Mouse (Mus musculus) midbrain, embryonic 13.5 days (tissue): ENCODE measurements around the gene Slfnl1. TPM values are rescaled to one million over a fixed set of nuclear protein-coding genes. Genes with fewer than 3 reads are reported as not detected.

Experiments
- ATAC-seq: fragments of 200-750 bp; cut with Nextera tagmentation; 2 replicates; pipeline ENCODE4 v1.8.0; 2017; ENCODE audit warnings: mild to moderate bottlenecking, moderate TSS enrichment, moderate library complexity
- H3K27ac ChIP-seq: fragments of 300-500 bp; sonication (generic); 2 replicates; pipeline ENCODE4 v1.5.1; 2015; ENCODE audit warnings: inconsistent platforms, mild to moderate bottlenecking, moderate library complexity
- H3K27me3 ChIP-seq: fragments of 300-500 bp; sonication (generic); 2 replicates; pipeline ENCODE4 v1.6.1; 2015; ENCODE audit warnings: mild to moderate bottlenecking, inconsistent platforms
- H3K36me3 ChIP-seq: fragments of 300-500 bp; sonication (generic); 2 replicates; pipeline ENCODE4 v1.6.1; 2015; ENCODE audit warnings: mild to moderate bottlenecking, inconsistent platforms
- H3K4me1 ChIP-seq: fragments of 300-500 bp; sonication (generic); replicated peaks from 2 replicates; pipeline ENCODE4 v1.6.1; 2015; ENCODE audit warnings: inconsistent platforms
- H3K4me2 ChIP-seq: fragments of 300-500 bp; sonication (generic); replicated peaks from 2 replicates; pipeline ENCODE4 v1.6.1; 2015; ENCODE audit warnings: moderate library complexity, mild to moderate bottlenecking, inconsistent platforms
- H3K4me3 ChIP-seq: fragments of 300-500 bp; sonication (generic); replicated peaks from 2 replicates; pipeline ENCODE4 v1.5.1; 2015; ENCODE audit warnings: mild to moderate bottlenecking, inconsistent platforms
- H3K9ac ChIP-seq: fragments of 300-500 bp; sonication (generic); replicated peaks from 2 replicates; pipeline ENCODE4 v1.6.1; 2015; ENCODE audit warnings: mild to moderate bottlenecking, inconsistent platforms
- H3K9me3 ChIP-seq: fragments of 300-500 bp; sonication (generic); 2 replicates; pipeline ENCODE4 v1.6.1; 2016; ENCODE audit warnings: mild to moderate bottlenecking, inconsistent platforms
- WGBS: fragments of 180-500 bp; shearing (Covaris S2); methylation state at CpG from one replicate; pipeline ENCODE4 v1.1.7; 2015; 5-methylcytosine and 5-hydroxymethylcytosine counted together
- polyA plus RNA-seq: library from polyadenylated mRNA; unstranded; fragments of >200 nt; fragmentation: Nextera tagmentation; extraction: Ambion mirVana; gene quantifications from 2 replicates; pipeline ENCODE4 v1.2.1, GENCODE M21; 2015

The Slfnl1 gene
- polyA plus RNA-seq = not detected in 2 replicates

DNA sequence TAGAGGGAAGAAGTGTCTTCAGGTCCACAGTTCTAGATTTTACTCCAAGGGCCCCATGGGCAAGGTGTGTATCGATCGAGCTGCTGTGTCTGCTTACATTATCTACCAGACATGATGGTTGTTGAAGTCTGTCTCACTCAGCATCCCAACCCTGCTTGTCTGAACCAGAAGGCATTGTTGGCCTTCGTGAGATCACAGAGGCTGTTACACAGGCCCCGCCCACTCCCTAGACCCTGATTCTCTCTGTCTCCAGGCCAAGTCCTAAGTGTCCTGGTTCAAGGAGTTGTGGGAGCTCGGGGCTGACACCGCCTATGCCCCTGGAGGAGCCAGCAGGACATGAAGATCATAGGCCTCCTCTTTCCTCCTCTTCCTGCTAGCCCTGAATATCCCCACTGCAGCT is at the start of gene Slfnl1:
Slfnl1 (plus strand) TSS at position 246 of the 400 bp plus-strand sequence.
- Histone ChIP-seq H3K4me1 (no peaks in the 10 kb centered on the region), H3K9ac (no peak within 1 kb of the TSS), H3K4me2 (no peak within 1 kb of the TSS), H3K36me3 (peaks cover 71% of the 10 kb centered on the region), H3K27ac (no peak within 1 kb of the TSS), H3K4me3 (no peak within 1 kb of the TSS), H3K9me3 (no peaks in the 10 kb centered on the region), H3K27me3 (no peaks in the 10 kb centered on the region)
- WGBS = 89% methylated on average over 6 of the region's 6 CpGs
- no peak for ATAC-seq

DNA sequence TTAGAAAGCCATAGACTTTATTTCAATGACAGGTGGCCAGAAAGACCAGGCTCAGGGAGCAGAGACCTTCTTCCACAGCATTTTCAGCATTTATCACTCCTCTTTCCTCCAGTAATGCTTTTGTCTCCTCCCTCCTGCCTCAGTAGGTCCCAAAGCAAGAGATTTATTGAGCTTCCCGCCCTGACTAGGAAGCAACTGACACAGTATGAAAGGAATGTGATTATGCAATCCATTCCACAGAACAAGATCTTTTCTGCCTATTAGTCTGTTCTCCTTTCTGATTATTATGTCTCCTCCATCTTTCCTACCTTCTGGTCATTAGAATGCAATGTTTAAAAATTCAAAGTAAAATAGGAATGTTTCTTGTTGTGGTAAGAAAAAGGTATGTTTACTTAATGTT is 44.3 kb upstream of the Slfnl1 start:
- Histone ChIP-seq H3K27ac (no peak overlapping the region), H3K4me3 (no peak overlapping the region), H3K27me3 (no peaks in the 10 kb centered on the region), H3K36me3 (peaks cover 39% of the 10 kb centered on the region), H3K9ac (no peak overlapping the region), H3K4me1 (no peaks in the 10 kb centered on the region), H3K9me3 (no peaks in the 10 kb centered on the region), H3K4me2 (no peak overlapping the region)
- 64% methylated on average over 1 of the region's 1 CpGs for WGBS
- no peak for ATAC-seq

DNA sequence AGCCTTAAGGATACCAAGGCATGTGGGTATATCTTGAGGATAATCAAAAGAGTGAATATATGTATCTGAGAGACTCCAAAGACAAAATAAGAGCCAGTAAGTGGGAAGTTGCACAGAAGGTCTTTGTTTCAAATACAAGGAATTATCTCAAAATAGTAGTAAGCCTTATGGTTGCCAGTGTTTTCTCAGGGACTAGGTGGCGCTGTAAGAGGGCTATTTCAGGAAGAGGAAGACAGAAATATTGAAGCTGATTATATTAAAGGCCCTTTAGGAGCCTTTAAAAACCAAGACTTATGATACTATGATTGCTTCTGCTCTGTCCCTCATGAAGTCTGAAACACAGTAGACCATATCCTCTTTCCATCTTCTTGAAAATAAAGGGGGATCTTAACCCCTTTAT is 25.1 kb upstream of the Slfnl1 start:
- peaks cover 54% of the 10 kb centered on the region for H3K36me3 ChIP-seq
- H3K4me3 ChIP-seq = no peak overlapping the region
- WGBS = 87% methylated on average over 1 of the region's 1 CpGs
- H3K9ac ChIP-seq = no peak overlapping the region
- no peaks in the 10 kb centered on the region for H3K27me3 ChIP-seq
- no peak overlapping the region for H3K4me2 ChIP-seq
- ATAC-seq = no peak
- no peak overlapping the region for H3K27ac ChIP-seq
- no peaks in the 10 kb centered on the region for H3K4me1 ChIP-seq
- H3K9me3 ChIP-seq = 0 out of 2 replicates have a peak, but pooled peaks cover 3% of the 10 kb centered on the region

DNA sequence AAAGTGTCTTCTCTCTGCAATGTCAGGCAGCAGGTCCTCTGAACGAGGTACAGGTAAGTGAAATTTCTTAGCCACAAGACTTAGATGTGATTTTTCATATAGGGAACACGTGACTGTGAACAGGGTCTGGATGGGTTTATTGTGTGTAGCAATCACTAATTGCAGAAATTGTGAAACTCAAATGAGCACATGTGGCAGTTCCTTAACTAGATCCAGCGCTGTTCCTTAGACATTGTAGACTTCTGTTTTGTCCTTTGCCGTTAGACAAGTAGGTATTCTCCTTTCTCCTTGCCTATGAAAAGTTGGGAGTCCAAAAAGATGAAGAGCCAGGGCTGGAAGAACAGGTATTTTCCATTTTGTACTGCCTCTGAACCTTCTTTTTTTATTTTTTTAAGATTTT is 20.8 kb upstream of the Slfnl1 start:
- Histone ChIP-seq H3K27ac (no peak overlapping the region), H3K9ac (no peak overlapping the region), H3K27me3 (no peaks in the 10 kb centered on the region), H3K36me3 (peaks cover 58% of the 10 kb centered on the region), H3K4me3 (no peak overlapping the region), H3K9me3 (0 out of 2 replicates have a peak, but pooled peaks cover 3% of the 10 kb centered on the region), H3K4me2 (no peak overlapping the region), H3K4me1 (no peaks in the 10 kb centered on the region)
- no peak for ATAC-seq
- 97% methylated on average over 4 of the region's 4 CpGs for WGBS

DNA sequence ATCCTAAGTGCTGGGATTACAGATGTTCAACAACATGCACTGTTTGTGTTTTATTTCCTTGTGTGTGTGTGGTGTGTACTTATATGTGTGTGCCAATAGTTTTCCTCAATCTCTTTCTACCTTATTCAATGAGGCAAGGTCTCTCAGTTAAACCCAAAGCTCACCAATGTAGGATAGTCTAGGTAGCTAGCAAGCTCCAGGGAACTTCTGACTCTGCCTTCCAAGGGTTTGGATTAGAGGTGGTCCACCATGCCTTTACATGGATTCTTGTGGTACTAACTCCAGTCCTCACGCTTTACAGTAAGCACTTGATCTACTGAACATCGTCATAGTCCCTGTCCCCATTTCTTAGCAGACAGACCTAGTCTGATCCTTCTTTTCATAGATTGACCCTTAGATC is 17.7 kb upstream of the Slfnl1 start:
- no peak for ATAC-seq
- Histone ChIP-seq H3K36me3 (peaks cover 57% of the 10 kb centered on the region), H3K4me2 (no peak overlapping the region), H3K9me3 (0 out of 2 replicates have a peak, but pooled peaks cover 2% of the 10 kb centered on the region), H3K27me3 (no peaks in the 10 kb centered on the region), H3K27ac (no peak overlapping the region), H3K4me3 (no peak overlapping the region), H3K4me1 (no peaks in the 10 kb centered on the region), H3K9ac (no peak overlapping the region)
- WGBS = 92% methylated on average over 2 of the region's 2 CpGs

DNA sequence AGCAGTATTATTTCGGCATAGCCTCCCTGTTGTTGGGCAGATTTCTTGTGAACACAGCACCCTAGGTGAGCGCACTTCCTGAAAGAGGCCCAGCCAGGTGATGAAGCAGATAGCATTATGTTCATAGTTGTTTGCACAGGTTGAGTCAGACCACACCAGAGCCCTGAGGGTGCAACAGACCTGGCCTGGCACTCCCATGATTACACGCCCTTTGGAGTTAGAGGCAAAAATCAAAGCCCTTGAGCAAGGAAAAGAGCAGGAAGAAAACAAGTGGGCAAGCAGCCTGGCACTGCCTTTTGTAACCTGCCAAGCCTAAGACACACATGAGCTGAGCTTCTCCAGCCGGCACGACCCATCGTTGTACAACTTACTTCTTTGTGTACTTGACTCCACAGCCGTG is 15.5 kb upstream of the Slfnl1 start:
- no peaks in the 10 kb centered on the region for H3K4me1 ChIP-seq
- no peak overlapping the region for H3K4me2 ChIP-seq
- H3K4me3 ChIP-seq = no peak overlapping the region
- H3K9me3 ChIP-seq = no peaks in the 10 kb centered on the region
- H3K9ac ChIP-seq = no peak overlapping the region
- ATAC-seq = no peak
- no peaks in the 10 kb centered on the region for H3K27me3 ChIP-seq
- H3K36me3 ChIP-seq = peaks cover 63% of the 10 kb centered on the region
- 97% methylated on average over 7 of the region's 7 CpGs for WGBS
- H3K27ac ChIP-seq = no peak overlapping the region

DNA sequence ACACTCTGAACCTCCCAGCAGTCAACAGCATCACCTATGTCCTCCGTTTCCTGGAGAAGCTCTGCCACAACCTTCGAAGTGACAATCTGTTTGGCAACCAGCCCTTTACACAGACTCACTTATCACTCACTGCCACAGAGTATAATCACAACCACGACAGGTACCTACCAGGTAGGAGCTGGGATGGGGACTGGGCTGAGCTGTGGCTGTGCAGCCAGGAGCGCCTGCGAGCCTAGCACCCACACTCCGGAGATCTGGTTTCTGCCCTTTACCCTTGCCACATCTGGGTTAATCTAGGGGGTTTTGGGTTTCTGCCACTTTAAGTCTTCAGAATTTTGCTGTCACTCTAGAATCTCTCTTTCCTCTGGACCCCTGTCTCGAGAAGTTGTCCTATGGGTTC is 15.1 kb upstream of the Slfnl1 start:
- 94% methylated on average over 7 of the region's 7 CpGs for WGBS
- Histone ChIP-seq H3K27me3 (no peaks in the 10 kb centered on the region), H3K4me3 (no peak overlapping the region), H3K4me2 (no peak overlapping the region), H3K9me3 (no peaks in the 10 kb centered on the region), H3K4me1 (no peaks in the 10 kb centered on the region), H3K36me3 (peaks cover 67% of the 10 kb centered on the region), H3K27ac (no peak overlapping the region), H3K9ac (no peak overlapping the region)
- ATAC-seq = no peak

DNA sequence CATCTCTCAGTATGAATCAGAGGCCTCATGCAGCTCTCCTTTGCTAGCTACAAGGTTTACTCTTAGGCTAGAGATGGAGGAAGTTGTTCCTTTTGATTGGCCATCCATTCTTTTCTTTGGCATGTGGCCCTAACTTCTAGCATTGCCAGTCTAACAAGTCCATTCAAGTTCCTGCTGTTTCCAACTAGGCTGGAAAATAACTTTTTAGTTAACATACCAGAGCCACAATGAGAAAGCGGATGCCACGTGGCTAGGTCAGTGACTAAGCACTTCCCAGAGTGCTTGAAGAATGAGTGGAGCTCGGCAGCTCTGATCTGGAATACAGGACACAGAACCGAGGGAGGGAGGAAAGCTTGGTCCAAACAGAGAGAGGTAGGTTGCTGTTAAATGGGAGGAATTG is 14.7 kb upstream of the Slfnl1 start:
- H3K27ac ChIP-seq = no peak overlapping the region
- ATAC-seq = no peak
- H3K9me3 ChIP-seq = no peaks in the 10 kb centered on the region
- H3K27me3 ChIP-seq = no peaks in the 10 kb centered on the region
- no peak overlapping the region for H3K4me2 ChIP-seq
- H3K4me3 ChIP-seq = no peak overlapping the region
- no peak overlapping the region for H3K9ac ChIP-seq
- 89% methylated on average over 4 of the region's 4 CpGs for WGBS
- peaks cover 72% of the 10 kb centered on the region for H3K36me3 ChIP-seq
- no peaks in the 10 kb centered on the region for H3K4me1 ChIP-seq

DNA sequence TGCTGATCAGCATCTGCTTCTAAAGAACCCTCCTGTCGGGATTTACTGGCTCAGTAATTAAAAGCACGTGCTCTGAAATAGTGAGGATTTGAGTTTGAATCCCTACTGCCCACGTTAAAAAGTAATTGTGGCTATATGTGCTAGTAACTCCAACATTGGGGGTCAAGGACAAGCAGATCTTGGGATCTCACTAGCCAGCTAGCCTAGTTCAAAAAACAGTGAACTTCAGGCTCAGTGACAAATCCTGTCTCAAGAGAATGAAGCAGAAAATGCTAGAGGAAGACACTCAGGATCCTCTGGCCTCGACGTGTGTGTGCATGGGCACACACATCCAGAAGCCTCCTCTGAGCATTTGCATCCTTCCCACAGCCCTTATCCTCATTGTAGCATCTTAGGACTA is 10.3 kb upstream of the Slfnl1 start:
- no peak overlapping the region for H3K4me3 ChIP-seq
- H3K9ac ChIP-seq = no peak overlapping the region
- H3K27me3 ChIP-seq = no peaks in the 10 kb centered on the region
- H3K4me2 ChIP-seq = no peak overlapping the region
- H3K27ac ChIP-seq = no peak overlapping the region
- peaks cover 94% of the 10 kb centered on the region for H3K36me3 ChIP-seq
- H3K4me1 ChIP-seq = no peaks in the 10 kb centered on the region
- H3K9me3 ChIP-seq = no peaks in the 10 kb centered on the region
- no peak for ATAC-seq
- 76% methylated on average over 5 of the region's 5 CpGs for WGBS

DNA sequence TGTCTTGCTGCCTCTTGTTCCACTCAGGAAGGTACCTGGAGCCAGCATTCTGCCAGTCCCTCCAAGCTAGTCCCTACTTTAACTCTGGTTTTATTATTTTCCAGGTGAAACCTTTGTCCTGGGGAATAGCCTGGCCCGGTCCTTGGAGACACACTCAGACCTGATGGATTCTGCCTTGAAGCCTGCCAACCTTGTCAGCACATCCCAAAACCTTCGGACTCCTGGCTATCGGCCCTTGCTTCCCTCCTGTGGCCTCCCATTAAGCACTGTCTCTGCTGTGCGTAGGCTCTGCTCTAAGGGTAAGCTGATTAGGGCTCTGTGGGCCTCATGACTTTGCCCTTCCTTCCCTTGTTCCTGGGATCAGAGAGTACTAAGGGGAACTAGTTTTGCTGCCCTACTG is 9.7 kb upstream of the Slfnl1 start:
- Histone ChIP-seq H3K4me3 (no peak overlapping the region), H3K36me3 (peaks cover 90% of the 10 kb centered on the region), H3K9ac (no peak overlapping the region), H3K27ac (no peak overlapping the region), H3K27me3 (no peaks in the 10 kb centered on the region), H3K4me1 (no peaks in the 10 kb centered on the region), H3K4me2 (no peak overlapping the region), H3K9me3 (no peaks in the 10 kb centered on the region)
- ATAC-seq = no peak
- WGBS = 89% methylated on average over 4 of the region's 4 CpGs

DNA sequence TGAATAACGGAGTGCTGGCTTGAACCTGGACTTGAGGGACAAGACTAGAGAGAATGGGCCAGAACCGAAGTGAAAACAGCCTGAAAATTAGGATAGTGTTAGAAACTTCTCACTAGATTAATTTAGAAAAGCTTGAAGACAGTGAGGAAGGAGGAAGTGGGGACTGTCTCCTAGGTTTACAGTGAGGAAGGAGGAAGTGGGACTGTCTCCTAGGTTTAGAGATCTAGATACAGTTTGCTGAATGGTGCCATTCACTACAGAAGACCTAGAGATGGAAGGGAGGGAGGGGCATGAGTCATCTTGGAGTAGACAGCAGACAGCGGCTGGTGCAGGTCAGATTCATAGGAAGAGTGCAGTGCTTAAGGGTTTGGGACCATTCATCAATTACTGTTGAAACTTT is 8.9 kb upstream of the Slfnl1 start:
- no peaks in the 10 kb centered on the region for H3K9me3 ChIP-seq

DNA sequence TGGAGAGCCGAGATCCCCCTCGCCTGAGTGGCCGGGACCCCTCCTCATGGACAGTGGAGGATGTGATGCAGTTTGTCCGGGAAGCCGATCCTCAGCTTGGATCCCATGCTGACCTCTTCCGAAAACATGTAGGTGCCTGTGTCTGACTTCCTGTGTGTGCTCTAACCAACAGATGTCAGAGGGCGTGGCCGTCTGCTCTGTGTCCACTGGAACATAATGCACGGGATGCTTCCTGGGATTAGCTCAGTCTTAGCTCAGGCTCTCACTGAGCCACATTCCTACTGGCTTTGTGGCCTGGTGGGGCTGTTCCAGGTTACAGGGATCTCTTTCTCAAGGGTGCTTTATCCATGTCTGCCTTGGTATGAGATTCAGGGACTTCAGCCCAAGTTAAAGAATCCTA is 3.9 kb upstream of the Slfnl1 start:
- WGBS = 77% methylated on average over 9 of the region's 9 CpGs
- H3K27me3 ChIP-seq = no peaks in the 10 kb centered on the region

More for the DNA sequence above, 8.9 kb upstream of the Slfnl1 start:
- H3K4me1 ChIP-seq = no peaks in the 10 kb centered on the region
- no peak overlapping the region for H3K27ac ChIP-seq
- WGBS = 98% methylated on average over 3 of the region's 3 CpGs
- H3K4me2 ChIP-seq = no peak overlapping the region
- no peak overlapping the region for H3K9ac ChIP-seq
- H3K27me3 ChIP-seq = no peaks in the 10 kb centered on the region
- peaks cover 89% of the 10 kb centered on the region for H3K36me3 ChIP-seq
- no peak for ATAC-seq
- H3K4me3 ChIP-seq = no peak overlapping the region

DNA sequence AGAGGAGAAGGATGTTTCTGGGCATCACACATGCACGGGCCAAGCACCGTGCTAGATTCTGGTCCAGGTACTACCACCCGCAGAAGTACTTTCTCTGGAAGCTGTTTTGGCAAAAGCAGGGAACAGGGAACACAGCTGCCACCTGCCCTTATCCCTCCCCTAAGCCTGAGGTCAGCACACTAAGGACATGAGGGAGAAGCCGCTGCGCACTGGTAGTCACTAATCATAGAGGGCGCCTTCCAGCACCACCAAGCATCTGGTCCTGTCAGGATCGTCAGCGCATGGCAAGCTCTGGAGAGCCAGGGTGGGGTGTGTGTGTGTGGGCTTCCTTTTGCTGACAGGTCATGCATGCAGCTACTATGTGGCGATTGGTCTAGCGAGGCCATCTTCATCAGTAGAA is 6.6 kb downstream of the Slfnl1 start:
- Histone ChIP-seq H3K4me2 (no peak overlapping the region), H3K4me3 (no peak overlapping the region), H3K27me3 (no peaks in the 10 kb centered on the region), H3K9ac (no peak overlapping the region), H3K4me1 (no peaks in the 10 kb centered on the region), H3K36me3 (peaks cover 67% of the 10 kb centered on the region), H3K27ac (no peak overlapping the region), H3K9me3 (no peaks in the 10 kb centered on the region)
- 96% methylated on average over 10 of the region's 10 CpGs for WGBS
- no peak for ATAC-seq

More for the DNA sequence above, 3.9 kb upstream of the Slfnl1 start:
- H3K27ac ChIP-seq = no peak overlapping the region
- no peak overlapping the region for H3K4me3 ChIP-seq
- no peaks in the 10 kb centered on the region for H3K4me1 ChIP-seq
- H3K9me3 ChIP-seq = no peaks in the 10 kb centered on the region
- H3K9ac ChIP-seq = no peak overlapping the region
- no peak overlapping the region for H3K4me2 ChIP-seq
- peaks cover 89% of the 10 kb centered on the region for H3K36me3 ChIP-seq
- ATAC-seq = no peak
